Mouse (Mus musculus): ENCODE measurements at regions not wholly inside any gene's neighbourhood (a gene's known extent, or its start where the extent isn't known, plus 50 kb on each side); places are given as distances from the start of the nearest gene placed in this dataset.

DNA sequence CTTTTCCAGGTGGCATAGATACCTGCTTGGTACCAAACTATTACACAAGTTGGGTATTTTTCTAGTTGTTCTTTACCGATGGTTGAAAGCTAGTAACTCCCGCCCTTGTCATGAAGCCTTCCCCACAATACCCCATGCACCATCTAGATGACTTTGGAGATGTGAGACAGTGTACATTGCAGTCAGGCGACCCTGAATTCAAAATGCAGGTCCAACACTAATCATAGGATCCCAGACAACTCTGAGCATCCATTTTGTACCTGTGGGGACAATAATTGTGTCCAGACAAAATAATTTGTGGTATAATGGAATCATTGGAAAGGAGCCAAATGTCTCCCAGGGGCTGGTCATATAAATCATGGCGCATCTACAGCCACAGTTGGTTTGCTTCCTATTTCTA lies 54.7 kb upstream of the Ldb2 start:
- TF ChIP-seq CTCF (IDR thresholded peaks at IDR 0.05; ENCODE audit: low read depth): no peak
- TF ChIP-seq EP300 (optimal IDR thresholded peaks at IDR 0.05): no peak

All from stomach, postnatal 0 days (tissue).